Mouse (Mus musculus): ENCODE measurements at regions not wholly inside any gene's neighbourhood (a gene's known extent, or its start where the extent isn't known, plus 50 kb on each side); places are given as distances from the start of the nearest gene placed in this dataset.

DNA sequence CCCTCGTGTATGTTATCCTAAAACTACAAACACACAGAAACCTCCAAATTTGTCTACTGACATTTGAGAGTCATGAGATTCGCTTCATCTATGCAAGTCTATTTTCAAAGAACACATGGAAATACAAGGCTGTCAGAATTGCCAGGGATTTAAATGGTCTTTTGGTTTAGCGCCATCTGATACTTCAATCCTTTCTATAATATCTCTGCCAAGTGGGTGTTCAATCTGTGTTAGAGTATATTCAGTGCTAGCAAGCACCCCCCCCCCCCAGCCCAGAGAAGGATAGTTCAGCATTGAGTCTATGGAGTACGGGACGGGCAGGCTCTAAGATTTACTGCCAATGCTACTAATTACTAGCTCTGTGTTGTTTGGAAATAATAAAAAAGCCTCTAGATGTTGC, 55.5 kb upstream of the Arid5b start:
- no peak for TF ChIP-seq CTCF (IDR thresholded peaks at IDR 0.05; ENCODE audit: low read depth)
- TF ChIP-seq EP300 (IDR thresholded peaks at IDR 0.05; ENCODE audit: low read depth) = no peak
